Mouse (Mus musculus): ENCODE results near the gene Nfic.

Nfic gene

GRCm38 (mm10) chr10:81405588-81406201 is 49.7 kb downstream of the Nfic start:
- peak; percentile 54 to 68 for DNase-seq (ENCODE audit: low spot score in 2 of 2)

GRCm38 (mm10) chr10:81404720-81405119 is 50.7 kb downstream of the Nfic start:
- DNase-seq (ENCODE audit: low spot score in 2 of 2), result peak; percentile 57 to 58

DNA sequence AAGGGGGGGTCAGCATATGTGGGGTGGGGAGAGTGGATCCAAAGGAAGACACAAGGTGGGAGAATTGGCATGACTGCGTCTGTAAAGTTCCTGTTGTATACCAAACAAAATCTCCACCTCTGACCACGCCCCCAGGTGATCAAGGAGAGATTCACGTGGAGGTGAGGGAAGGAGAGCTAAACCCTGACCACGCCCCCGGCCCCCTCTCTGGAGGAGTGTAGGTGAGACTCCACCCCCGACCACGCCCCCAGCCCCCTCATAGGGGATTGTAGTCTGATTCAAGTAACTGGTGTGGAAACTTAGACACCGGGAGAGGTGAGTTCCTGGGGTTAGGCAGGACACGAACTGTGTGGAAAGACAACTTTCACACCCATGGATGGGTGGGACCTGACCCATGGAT is 51.4 kb downstream of the Nfic start:
- DNase-seq (ENCODE audit: low spot score in 2 of 2), result no peak

- no peak for DNase-seq (ENCODE audit: low spot score in 2 of 2)
Observed at GRCm38 (mm10) chr10:81403511-81403910, 51.9 kb downstream of the Nfic start.

- no peak for DNase-seq (ENCODE audit: low spot score in 2 of 2)
Observed at GRCm38 (mm10) chr10:81402227-81402765, 53.1 kb downstream of the Nfic start.

GRCm38 (mm10) chr10:81401521-81402226 is 53.8 kb downstream of the Nfic start:
- DNase-seq (ENCODE audit: low spot score in 2 of 2), result no peak

DNA sequence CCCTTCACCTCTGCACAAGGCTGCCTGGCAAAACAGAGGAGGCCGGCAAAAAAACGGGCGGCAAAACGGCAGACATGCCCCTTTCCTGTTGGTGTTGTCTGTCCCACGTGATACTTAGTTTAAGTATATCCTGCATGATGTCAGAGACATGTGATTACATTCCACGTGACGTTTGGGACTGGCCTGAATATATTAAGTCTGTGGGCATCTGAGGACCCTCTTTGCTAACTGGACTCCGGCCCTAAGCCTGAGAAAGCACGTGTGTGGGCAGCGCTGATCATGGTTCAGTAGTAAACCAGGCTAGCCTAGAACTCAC is 54.3 kb downstream of the Nfic start:
- no peak for DNase-seq (ENCODE audit: low spot score in 2 of 2)

DNA sequence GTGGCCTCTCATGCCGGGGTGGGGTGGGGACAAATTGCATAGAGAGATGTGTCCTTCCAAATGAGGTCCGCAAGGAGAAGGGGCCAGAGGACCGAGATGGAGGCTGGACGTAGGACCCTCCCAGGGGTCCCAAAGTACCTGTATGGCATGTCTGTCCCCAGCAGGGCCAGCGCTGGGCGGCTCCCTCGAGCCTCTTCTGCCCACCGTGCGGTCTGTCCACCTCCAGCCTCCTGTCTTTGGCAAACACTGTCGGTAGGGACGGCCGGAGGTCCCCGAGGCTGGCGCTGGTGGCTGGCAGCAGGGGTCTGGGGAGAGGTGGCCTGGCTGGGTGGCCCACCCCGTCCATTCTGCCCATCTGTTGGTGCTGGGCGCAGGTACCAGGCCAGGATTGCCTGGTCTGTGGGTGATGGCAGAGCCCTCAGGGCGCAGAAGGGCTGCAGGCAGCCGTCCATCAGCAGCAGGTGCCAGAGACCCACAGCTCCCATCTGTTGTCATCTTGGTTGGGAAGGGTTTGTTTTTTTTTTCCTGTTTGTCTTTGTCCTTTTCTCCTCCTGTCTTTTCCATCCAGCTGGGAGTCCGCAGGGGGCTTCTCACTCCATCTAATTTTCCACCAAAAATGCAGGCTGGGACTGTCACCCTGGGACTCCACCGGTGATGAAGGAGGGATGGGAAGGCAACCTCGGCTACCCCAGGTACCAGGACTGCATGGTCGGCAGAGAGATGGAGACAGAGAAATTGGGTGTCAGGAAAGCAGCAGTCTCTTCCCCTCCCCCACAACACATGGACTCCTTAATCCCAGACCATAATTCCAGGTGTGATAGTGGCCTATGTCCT is 54.8 kb downstream of the Nfic start:
- no peak for DNase-seq (ENCODE audit: low spot score in 2 of 2)

DNA sequence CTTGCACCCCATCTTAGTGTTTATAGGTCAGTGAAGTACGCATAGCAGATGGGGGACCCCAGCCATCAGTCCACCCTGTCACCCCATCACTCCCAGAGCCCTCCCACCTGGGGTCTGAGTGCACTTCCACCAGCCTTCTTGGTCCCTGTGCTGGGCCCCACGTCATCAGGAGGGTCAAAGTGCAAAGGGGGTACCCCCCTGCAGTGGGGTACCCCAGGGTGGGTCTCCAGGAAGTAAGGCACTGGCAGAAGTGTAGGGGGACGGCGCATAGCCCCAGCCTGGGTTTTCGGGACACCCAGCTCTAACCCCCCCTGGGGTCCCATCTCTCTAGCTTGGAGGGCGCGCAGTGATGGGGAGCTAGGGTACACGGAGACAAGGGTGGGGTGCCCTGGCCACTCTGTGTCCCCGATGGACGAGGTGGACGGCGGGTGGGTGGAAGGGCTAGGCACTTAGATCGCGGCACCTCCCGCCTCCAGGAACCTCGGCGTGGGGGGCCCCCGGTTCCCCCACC is 55.6 kb downstream of the Nfic start:
- no peak for DNase-seq (ENCODE audit: low spot score in 2 of 2)

DNA sequence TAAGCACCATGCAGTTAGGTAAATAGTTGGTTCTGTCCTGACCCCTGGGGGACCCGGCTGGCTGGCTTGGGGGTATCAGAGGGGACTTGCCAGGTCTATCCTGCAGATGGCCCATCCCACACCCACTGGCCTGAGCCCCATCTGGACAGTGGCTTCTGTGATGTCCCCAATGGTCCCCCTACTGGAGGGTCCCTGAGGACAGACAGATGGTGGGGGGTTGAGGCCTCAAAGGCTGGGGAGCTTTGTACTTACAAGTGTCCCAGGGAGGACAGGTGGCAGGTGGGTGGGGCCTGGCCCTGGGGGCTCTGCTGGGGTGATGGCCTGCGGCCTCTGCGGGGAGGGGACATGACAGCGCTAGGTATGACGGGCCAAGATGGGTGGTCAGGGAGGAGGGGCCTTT is 56.1 kb downstream of the Nfic start:
- no peak for DNase-seq (ENCODE audit: low spot score in 2 of 2)

GRCm38 (mm10) chr10:81396749-81397148 is 58.7 kb downstream of the Nfic start:
- no peak for DNase-seq (ENCODE audit: low spot score in 2 of 2)

DNA sequence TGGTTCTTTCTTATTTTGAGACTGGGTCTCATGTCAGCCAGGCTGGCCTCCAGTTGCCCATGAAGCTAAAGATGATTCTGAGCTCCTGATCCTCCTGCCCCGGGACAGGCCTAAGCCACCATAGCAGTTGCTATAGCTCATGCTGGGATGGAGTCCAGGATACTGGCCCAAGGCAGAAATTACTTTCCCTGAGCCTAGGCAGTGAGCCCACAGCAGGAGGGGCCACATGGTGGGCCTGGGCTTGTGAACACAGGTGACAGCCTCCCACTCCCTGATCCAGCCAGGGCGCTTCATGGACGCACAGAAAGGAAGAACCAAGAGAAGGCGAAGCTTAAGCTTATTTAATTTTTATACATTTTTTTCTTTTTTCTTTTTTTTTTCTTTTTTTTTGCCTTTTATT is 59.6 kb downstream of the Nfic start:
- no peak for DNase-seq (ENCODE audit: low spot score in 2 of 2)

DNA sequence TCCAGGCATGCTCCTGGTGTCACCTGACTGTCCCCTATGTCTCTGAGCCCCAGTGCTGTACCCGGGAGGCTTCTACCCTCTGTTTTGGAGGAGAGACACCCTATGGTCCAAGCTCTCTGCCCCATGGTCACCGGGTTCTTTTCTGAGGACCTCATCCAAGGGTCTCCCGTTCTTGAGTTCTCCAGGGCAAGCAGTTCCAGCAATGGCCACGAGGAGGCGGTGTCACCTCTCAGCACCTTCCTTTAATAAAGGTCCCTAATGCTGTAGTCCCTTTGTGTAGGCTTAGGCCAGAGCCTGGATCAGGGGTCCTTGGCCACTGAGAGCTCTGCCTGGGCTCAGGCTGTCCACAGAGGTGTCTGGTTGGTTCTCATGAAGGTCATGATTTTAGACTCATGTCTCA is 60.3 kb downstream of the Nfic start:
- DNase-seq (ENCODE audit: low spot score in 2 of 2), result peak; percentile 51 to 63

DNA sequence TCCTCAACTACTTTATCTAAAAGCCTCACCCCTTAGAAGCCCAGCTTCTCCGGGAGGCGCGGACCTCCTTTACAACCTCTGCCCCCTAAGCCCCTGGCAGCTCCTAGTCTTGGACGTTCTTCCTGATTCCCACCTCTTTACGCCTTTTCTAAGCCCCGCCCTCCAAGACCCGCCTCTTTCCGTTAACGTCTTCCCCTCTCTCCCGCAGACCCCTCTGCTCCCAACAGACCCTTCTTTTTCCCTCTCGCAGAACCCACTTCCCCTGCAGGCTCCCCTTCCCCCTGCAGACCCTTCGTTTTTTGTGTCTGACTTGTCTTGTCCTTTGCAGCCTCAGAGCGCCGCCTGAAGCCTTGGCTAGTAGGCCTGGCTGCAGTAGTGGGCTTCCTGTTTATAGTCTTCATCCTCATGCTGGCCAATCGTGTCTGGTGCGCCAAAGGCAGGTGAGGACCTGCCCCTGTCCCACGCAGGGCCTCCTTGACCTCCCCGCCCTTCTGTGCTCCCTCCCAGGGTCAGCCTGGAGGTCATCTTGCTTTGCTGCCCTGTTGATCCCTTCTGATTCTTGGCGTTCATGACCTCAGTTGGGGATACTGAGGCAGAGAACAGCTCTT is 61.9 kb downstream of the Nfic start:
- DNase-seq (ENCODE audit: low spot score in 2 of 2), result no peak

GRCm38 (mm10) chr10:81392781-81393185 is 62.7 kb downstream of the Nfic start, which contains the start of gene Smim24:
Gene Smim24 (plus strand): TSS chr10:81393051.
- DNase-seq (ENCODE audit: low spot score in 2 of 2), result no peak

GRCm38 (mm10) chr10:81392270-81392669 is 63.2 kb downstream of the Nfic start:
- DNase-seq (ENCODE audit: low spot score in 2 of 2), result no peak

- DNase-seq (ENCODE audit: low spot score in 2 of 2), result no peak
Observed at GRCm38 (mm10) chr10:81390678-81390965, 64.8 kb downstream of the Nfic start.

- peak; percentile 59 to 71 for DNase-seq (ENCODE audit: low spot score in 2 of 2)
Observed at GRCm38 (mm10) chr10:81389801-81390677, 65.4 kb downstream of the Nfic start.

DNA sequence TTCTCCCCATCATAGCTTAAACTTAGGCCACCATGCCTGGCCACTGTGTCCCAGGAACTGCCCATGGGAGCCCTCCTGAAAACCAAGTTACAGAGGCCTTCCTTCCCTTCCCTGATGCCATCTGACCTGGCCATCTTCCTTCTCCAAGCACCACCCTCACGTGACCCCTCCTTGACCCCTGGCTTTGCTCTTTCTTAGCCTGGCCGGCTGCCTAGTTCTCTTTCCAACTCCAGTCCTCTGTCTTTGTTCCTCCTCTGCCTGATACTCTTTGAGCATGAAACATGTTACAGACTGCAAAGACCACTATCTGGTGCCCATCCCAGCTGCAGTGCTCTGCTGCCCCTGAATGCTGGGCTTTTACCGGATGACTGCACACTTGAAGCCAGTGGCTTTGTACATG is 66.1 kb downstream of the Nfic start:
- no peak for DNase-seq (ENCODE audit: low spot score in 2 of 2)

DNA sequence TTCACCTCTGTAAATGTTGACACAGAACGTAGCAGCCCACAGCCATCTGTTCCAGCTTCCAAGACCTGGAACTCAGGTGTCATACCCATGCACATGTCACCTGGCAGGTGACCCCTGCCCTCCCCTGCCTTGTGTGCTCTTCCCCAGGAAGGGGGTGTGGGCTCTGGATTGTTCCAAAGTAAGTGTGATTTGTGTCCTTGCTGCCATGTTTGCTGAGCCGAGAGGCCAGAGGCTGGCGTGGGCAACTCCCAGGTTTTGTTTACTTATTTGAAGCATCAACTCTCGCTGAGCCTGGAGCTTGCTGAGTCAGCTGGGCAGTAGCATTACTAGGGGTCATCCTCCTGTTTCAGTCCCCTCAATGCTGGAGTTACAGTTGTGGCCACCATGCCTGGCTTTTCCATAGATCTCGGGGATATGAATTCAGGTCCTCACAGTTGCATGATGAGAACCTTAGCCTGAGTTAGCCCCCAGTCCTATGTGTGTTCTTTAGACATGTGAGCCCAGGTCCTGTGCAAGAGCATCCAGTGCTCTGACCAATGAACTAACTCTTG is 66.9 kb downstream of the Nfic start, which contains the start of gene Gm48552:
Gene Gm48552 (plus strand): TSS at position 501 of the 551 bp plus-strand sequence.
- DNase-seq (ENCODE audit: low spot score in 2 of 2), result no peak

GRCm38 (mm10) chr10:81387716-81388115 is 67.7 kb downstream of the Nfic start:
- no peak for DNase-seq (ENCODE audit: low spot score in 2 of 2)

Data from spleen, postnatal 36 days (tissue).